Mouse (Mus musculus): ENCODE measurements around the gene Olfr1314. TPM values are rescaled to one million over a fixed set of nuclear protein-coding genes. Genes with fewer than 3 reads are reported as not detected.

The Olfr1314 gene
- not detected in 2 replicates for polyA plus RNA-seq (2015; fragmentation: Nextera tagmentation; extraction: Ambion mirVana)

DNA sequence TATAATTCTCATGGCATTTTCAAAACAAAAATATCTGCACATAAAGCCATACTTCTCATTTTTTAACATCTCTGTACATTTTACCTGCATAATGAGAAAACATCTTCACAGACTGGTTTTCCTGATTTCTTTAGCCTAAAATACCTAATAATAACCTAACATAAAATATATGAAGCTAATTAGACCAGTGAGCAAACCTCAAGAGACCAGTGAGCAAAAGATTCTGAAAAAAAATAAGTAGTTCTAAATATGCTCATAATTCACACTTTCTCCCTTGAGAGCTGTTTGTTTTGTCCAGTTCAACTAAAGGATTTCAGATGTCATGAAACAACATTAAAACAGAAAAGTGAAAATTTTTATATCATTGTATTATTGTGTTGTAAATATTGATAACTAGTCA, at the start of gene Olfr1314:
TSS of gene Olfr1314 (minus strand) at position 101 of the 400 bp plus-strand sequence.

DNA sequence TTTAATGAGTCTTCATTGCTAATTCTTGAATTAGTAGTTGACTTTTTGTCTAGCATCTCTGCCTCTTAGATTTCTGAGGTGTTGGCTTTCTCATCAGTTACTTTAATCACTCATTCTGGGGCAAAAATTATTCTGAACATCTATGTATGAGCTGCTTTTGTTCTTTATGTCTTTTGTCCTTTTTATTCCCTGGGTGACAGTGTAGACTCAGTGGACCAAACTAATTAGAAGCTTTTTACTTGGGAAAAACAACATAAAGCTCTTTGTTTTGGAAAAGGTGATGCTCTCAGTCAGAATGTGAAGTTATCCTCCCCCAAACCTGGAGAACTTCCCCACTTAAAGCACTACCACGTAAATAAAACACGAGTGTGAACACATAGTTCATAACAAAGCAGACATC, 43.4 kb upstream of the Olfr1314 start, which contains the start of gene Olfr1317:
TSS of gene Olfr1317 (plus strand) at position 301 of the 400 bp plus-strand sequence.

DNA sequence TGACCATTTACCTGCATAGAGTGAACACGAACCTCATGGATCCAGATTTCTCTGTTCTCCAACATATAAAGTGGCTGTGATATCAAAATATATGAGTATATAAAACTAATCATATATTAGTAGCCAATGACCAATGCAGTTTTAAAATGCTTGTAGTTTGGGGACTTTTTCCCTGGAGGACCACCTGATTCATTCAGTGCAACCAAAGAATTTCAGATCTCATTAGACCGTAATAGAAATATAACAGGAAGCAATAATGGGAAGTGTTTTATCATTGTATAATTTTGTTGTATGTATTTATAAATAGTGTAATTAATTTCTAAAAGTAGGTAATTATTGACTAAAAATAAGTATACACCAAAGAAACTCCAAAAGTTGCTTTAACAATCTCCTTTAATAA, 38.3 kb upstream of the Olfr1314 start, which contains the start of gene Olfr1316:
TSS of gene Olfr1316 (minus strand) at position 101 of the 400 bp plus-strand sequence.

DNA sequence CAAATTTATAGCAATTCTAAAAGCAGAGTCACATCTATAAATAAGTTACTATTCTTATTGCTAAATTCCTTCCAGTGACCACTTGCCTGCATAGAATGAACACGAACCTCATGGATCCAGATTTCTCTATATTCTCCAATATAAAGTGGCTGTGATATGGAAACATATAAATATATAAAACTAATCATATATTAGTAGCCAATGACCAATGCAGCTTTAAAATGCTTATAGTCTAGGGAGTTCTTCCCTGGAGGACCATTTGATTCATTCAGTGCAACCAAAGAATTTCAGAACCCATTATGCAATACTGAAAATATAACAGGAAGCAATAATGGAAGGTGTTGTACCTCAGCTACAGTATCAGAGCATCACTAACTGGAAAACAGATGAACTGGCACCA, 18.8 kb upstream of the Olfr1314 start, which contains the start of gene Olfr1315-ps1:
TSS of gene Olfr1315-ps1 (minus strand) at position 101 of the 400 bp plus-strand sequence.

DNA sequence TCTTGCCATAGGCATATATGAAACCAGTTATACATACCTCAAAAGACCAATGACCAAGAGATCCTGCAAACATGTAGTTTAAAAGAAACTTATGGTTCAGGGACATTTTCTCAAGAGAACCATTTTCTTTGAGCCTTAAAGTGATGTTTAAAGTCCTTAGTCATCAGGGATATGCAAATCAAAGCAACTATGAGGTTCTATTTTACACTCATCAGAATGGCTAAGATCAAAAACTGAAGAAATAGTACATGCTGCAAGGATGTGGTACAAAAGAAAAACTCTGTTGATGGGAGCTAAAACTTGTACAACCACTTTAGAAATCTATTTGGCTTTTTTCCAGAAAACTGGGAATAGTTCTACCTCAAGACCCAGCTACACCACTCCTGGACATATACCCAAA, 18.8 kb downstream of the Olfr1314 start, which contains the start of gene Olfr1313:
TSS of gene Olfr1313 (minus strand) at position 101 of the 400 bp plus-strand sequence.

DNA sequence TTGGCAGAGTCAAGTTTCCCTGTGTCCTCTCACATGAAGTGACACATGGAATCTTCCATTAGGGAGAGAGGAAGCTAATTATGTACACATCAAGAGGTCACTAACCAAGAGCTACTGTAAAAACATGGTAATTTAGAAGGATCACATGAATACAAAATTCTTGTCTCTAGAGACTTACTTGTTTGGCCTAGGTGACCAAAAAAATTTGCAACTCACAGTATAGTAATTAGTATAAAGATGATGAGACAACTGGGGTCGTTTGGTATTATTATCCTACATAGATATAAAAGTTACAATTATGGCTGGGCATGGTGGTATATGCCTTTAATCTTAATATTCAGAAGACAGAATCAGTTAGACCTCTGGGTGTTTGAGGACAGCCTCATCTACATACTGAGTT, 46.4 kb downstream of the Olfr1314 start, which contains the start of gene Olfr1312:
TSS of gene Olfr1312 (minus strand) at position 101 of the 400 bp plus-strand sequence.

Other genes with a start within 250 kb of the Olfr1314 start
- not detected in 2 replicates for gene Olfr1305, start 219.6 kb downstream of the Olfr1314 start, polyA plus RNA-seq (2015; fragmentation: Nextera tagmentation; extraction: Ambion mirVana)
- gene Olfr1306, start 180.5 kb downstream of the Olfr1314 start, polyA plus RNA-seq (2015; fragmentation: Nextera tagmentation; extraction: Ambion mirVana) = not detected in 2 replicates
- not detected in 2 replicates for gene Olfr1307, start 147.3 kb downstream of the Olfr1314 start, polyA plus RNA-seq (2015; fragmentation: Nextera tagmentation; extraction: Ambion mirVana)
- not detected in 2 replicates for gene Olfr1308, start 131.8 kb downstream of the Olfr1314 start, polyA plus RNA-seq (2015; fragmentation: Nextera tagmentation; extraction: Ambion mirVana)
- not detected in 2 replicates for gene Olfr1309, start 106.5 kb downstream of the Olfr1314 start, polyA plus RNA-seq (2015; fragmentation: Nextera tagmentation; extraction: Ambion mirVana)
- not detected in 2 replicates for gene Olfr1310, start 84.1 kb downstream of the Olfr1314 start, polyA plus RNA-seq (2015; fragmentation: Nextera tagmentation; extraction: Ambion mirVana)
- not detected in 2 replicates for gene Olfr1311, start 72.4 kb downstream of the Olfr1314 start, polyA plus RNA-seq (2015; fragmentation: Nextera tagmentation; extraction: Ambion mirVana)
- gene Olfr1312, start 46.5 kb downstream of the Olfr1314 start, polyA plus RNA-seq (2015; fragmentation: Nextera tagmentation; extraction: Ambion mirVana) = not detected in 2 replicates
- not detected in 2 replicates for gene Olfr1313, start 18.9 kb downstream of the Olfr1314 start, polyA plus RNA-seq (2015; fragmentation: Nextera tagmentation; extraction: Ambion mirVana)
- not detected in 2 replicates for gene Olfr1315-ps1, start 18.7 kb upstream of the Olfr1314 start, polyA plus RNA-seq (2015; fragmentation: Nextera tagmentation; extraction: Ambion mirVana)
- not detected in 2 replicates for gene Olfr1316, start 38.2 kb upstream of the Olfr1314 start, polyA plus RNA-seq (2015; fragmentation: Nextera tagmentation; extraction: Ambion mirVana)
- gene Olfr1317, start 43.5 kb upstream of the Olfr1314 start, polyA plus RNA-seq (2015; fragmentation: Nextera tagmentation; extraction: Ambion mirVana) = not detected in 2 replicates
- 0.06 and 0.23 TPM in 2 replicates for gene Olfr1318, start 57.4 kb upstream of the Olfr1314 start, polyA plus RNA-seq (2015; fragmentation: Nextera tagmentation; extraction: Ambion mirVana)
- 25.4 and 26.8 TPM in 2 replicates for gene Lpcat4, start 142.7 kb upstream of the Olfr1314 start, polyA plus RNA-seq (2015; fragmentation: Nextera tagmentation; extraction: Ambion mirVana)
- gene Nutm1, start 162.5 kb upstream of the Olfr1314 start, polyA plus RNA-seq (2015; fragmentation: Nextera tagmentation; extraction: Ambion mirVana) = not detected in 2 replicates
- 126 and 144 TPM in 2 replicates for gene Nop10, start 165.1 kb upstream of the Olfr1314 start, polyA plus RNA-seq (2015; fragmentation: Nextera tagmentation; extraction: Ambion mirVana)
- gene Slc12a6, start 169.0 kb upstream of the Olfr1314 start, polyA plus RNA-seq (2015; fragmentation: Nextera tagmentation; extraction: Ambion mirVana) = 8.3 and 9.3 TPM in 2 replicates
- gene Gm21985, start 169.5 kb upstream of the Olfr1314 start, polyA plus RNA-seq (2015; fragmentation: Nextera tagmentation; extraction: Ambion mirVana) = not detected in 2 replicates